12 mouse cellular contexts compared by ENCODE assay signal in the genomic region with DNA sequence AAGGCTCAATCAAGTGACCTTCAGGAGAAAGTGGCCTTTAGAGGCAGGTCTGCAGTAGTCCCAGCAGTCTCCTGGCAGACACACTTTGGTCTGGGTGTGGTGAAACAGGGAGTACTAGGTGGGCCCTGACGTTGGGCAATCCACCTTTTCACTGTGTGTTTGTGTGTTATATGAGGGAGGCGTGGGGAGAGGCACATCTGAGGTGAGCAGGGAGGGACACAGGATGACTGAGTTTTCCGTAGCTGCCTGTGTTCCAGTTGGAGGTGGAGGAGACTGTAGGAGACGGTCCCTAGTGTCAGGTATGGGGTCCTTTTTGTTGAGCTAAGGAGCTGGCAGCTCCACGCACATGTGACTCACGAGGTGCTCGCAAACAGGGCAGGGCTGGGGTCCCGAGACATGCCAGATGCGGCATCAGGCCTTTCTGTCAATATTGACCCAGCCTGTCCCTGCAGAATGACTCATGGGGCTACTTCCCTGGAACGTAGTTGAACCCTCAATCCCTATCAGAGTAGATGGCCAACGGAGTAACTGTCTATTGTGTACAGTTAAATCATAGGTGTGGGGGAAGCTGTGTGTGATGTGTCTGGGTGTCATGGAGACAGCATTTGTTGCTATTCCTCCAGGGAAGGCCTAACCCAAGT. TPM values are rescaled to one million over a fixed set of nuclear protein-coding genes. Genes with fewer than 3 reads are reported as not detected.
DNase-seq lines count a peak whose midpoint lies in the region; ATAC-seq and TF ChIP-seq lines count a peak whose summit lies in the region.
"Had no signal": no experiment of that assay in that cellular context is flagged by ENCODE, and none has a peak within 500 bp of the region (broad histone marks: within the 10 kb centered on the region; RNA-seq: fewer than 3 reads in every experiment).

No protein-coding gene starts in this region.

- H3K4me3 ChIP-seq in hindbrain, postnatal 0 days (ENCODE audit: low read length), result no peak overlapping the region
- H3K4me3 ChIP-seq in hindbrain, embryonic 11.5 days (ENCODE audit: low read depth, low read length), result no peak overlapping the region
- no peak overlapping the region for H3K4me3 ChIP-seq in intestine, postnatal 0 days (ENCODE audit: low read depth, low read length)
- H3K4me3 ChIP-seq: embryonic facial prominence, embryonic 12.5 days; heart, embryonic 12.5 days had no signal

- TF ChIP-seq CTCF in hindbrain, postnatal 0 days (IDR thresholded peaks at IDR 0.05; ENCODE audit: low read depth), result no peak
- no peak for TF ChIP-seq CTCF in intestine, postnatal 0 days (IDR thresholded peaks at IDR 0.05; ENCODE audit: low read depth)

- no peak for DNase-seq in hindbrain, postnatal 0 days (ENCODE audit: low spot score)
- no peak for DNase-seq in hindbrain, embryonic 11.5 days (ENCODE audit: low spot score)
- peak; percentile 69 for DNase-seq in urinary bladder, postnatal 14 days (ENCODE audit: low spot score)
- no peak for DNase-seq in urinary bladder, postnatal 10 days (ENCODE audit: low spot score)
- no peak for DNase-seq in layer of hippocampus, adult 9-11 months
- DNase-seq in adrenal gland, postnatal 25 days, result no peak

- H3K36me3 ChIP-seq in hindbrain, postnatal 0 days (ENCODE audit: insufficient read depth, low read length), result no peaks in the 10 kb centered on the region
- no peaks in the 10 kb centered on the region for H3K36me3 ChIP-seq in hindbrain, embryonic 11.5 days (ENCODE audit: control insufficient read depth, insufficient read depth, low read length)
- H3K36me3 ChIP-seq in intestine, postnatal 0 days (ENCODE audit: control insufficient read depth, insufficient read depth), result no peaks in the 10 kb centered on the region
- H3K36me3 ChIP-seq: embryonic facial prominence, embryonic 12.5 days; heart, embryonic 12.5 days had no signal

- 0 out of 2 replicates have a peak, but pooled peaks cover 6% of the 10 kb centered on the region for H3K4me1 ChIP-seq in hindbrain, postnatal 0 days (ENCODE audit: insufficient read depth, low read length)
- H3K4me1 ChIP-seq in hindbrain, embryonic 11.5 days (replicated peaks; ENCODE audit: control insufficient read depth, insufficient read depth, low read length), result peaks cover 2% of the 10 kb centered on the region; the same call in 1 of the 2 replicates
- H3K4me1 ChIP-seq in intestine, postnatal 0 days (replicated peaks; ENCODE audit: control insufficient read depth, insufficient read depth, low read length), result peaks cover 4% of the 10 kb centered on the region; the same call in 1 of the 2 replicates

- no peak overlapping the region for H3K4me2 ChIP-seq in hindbrain, postnatal 0 days (ENCODE audit: low read depth, low read length)
- no peak overlapping the region for H3K4me2 ChIP-seq in hindbrain, embryonic 11.5 days (replicated peaks; ENCODE audit: low read depth, low read length)
- peak overlapping the region; percentile 52 for H3K4me2 ChIP-seq in intestine, postnatal 0 days (replicated peaks; ENCODE audit: low read depth)
- H3K4me2 ChIP-seq: embryonic facial prominence, embryonic 12.5 days had no signal

- ATAC-seq in hindbrain, postnatal 0 days, result 0 out of 2 replicates have a peak, but pooled peaks have one; percentile 4
- ATAC-seq in hindbrain, embryonic 11.5 days (ENCODE audit: low FRiP score), result no peak
- peak; percentile 85 for ATAC-seq in intestine, postnatal 0 days

- H3K9me3 ChIP-seq in hindbrain, postnatal 0 days (ENCODE audit: low read length), result no peaks in the 10 kb centered on the region
- no peaks in the 10 kb centered on the region for H3K9me3 ChIP-seq in hindbrain, embryonic 11.5 days (ENCODE audit: control insufficient read depth, low read length)
- H3K9me3 ChIP-seq in intestine, postnatal 0 days (ENCODE audit: control insufficient read depth), result no peaks in the 10 kb centered on the region
- H3K9me3 ChIP-seq: embryonic facial prominence, embryonic 12.5 days; heart, embryonic 12.5 days had no signal

- no peak overlapping the region for H3K9ac ChIP-seq in hindbrain, postnatal 0 days (replicated peaks; ENCODE audit: low read length)
- H3K9ac ChIP-seq in hindbrain, embryonic 11.5 days (ENCODE audit: low read depth, low read length), result no peak overlapping the region
- H3K9ac ChIP-seq in intestine, postnatal 0 days (ENCODE audit: low read depth, low read length), result no peak overlapping the region
- H3K9ac ChIP-seq: embryonic facial prominence, embryonic 12.5 days; heart, embryonic 12.5 days had no signal

- H3K27me3 ChIP-seq in hindbrain, postnatal 0 days (ENCODE audit: insufficient read depth, low read length), result no peaks in the 10 kb centered on the region
- H3K27me3 ChIP-seq in hindbrain, embryonic 11.5 days (ENCODE audit: control insufficient read depth, insufficient read depth, low read length), result no peaks in the 10 kb centered on the region
- no peaks in the 10 kb centered on the region for H3K27me3 ChIP-seq in intestine, postnatal 0 days (replicated peaks; ENCODE audit: control insufficient read depth, insufficient read depth, low read length)

- H3K27ac ChIP-seq in hindbrain, postnatal 0 days, result no peak overlapping the region
- H3K27ac ChIP-seq in hindbrain, embryonic 11.5 days (ENCODE audit: low read depth, low read length), result no peak overlapping the region
- peak overlapping the region; percentile 57; the same call in 1 of the 2 replicates for H3K27ac ChIP-seq in intestine, postnatal 0 days (ENCODE audit: low read depth, low read length)
- H3K27ac ChIP-seq: embryonic facial prominence, embryonic 12.5 days had no signal

- 86% methylated on average over 11 of the region's 11 CpGs for WGBS in hindbrain, postnatal 0 days
- WGBS in hindbrain, embryonic 11.5 days, result 84% methylated on average over 11 of the region's 11 CpGs
- 38% methylated on average over 11 of the region's 11 CpGs for WGBS in intestine, postnatal 0 days

RNA-seq across cellular contexts. Expression of gene S100a6, which starts 2.0 kb away (rescaled TPM):
- 4.4 and 12.9 TPM in 2 replicates for total RNA-seq in hindbrain, postnatal 0 days (2014; rRNA removed)
- 53.8 and 59.0 TPM in 2 replicates for polyA plus RNA-seq in hindbrain, postnatal 0 days (2015; fragmentation: Nextera tagmentation; extraction: Ambion mirVana)
- polyA plus RNA-seq in hindbrain, embryonic 11.5 days (2014; fragmentation: Nextera tagmentation; extraction: Ambion mirVana), result 23.5 and 25.9 TPM in 2 replicates
- polyA plus RNA-seq in intestine, postnatal 0 days (2015; fragmentation: Nextera tagmentation; extraction: Ambion mirVana), result 374 and 424 TPM in 2 replicates
- total RNA-seq in adrenal gland, postnatal 25 days (2021), result 14.2 and 31.3 TPM in 2 replicates

RNA-seq across cellular contexts. Expression of gene S100a5, which starts 6.4 kb away (rescaled TPM):
- not detected in 2 replicates for total RNA-seq in hindbrain, postnatal 0 days (2014; rRNA removed)
- not detected in 2 replicates for polyA plus RNA-seq in hindbrain, postnatal 0 days (2015; fragmentation: Nextera tagmentation; extraction: Ambion mirVana)
- not detected in 2 replicates for polyA plus RNA-seq in hindbrain, embryonic 11.5 days (2014; fragmentation: Nextera tagmentation; extraction: Ambion mirVana)
- 4.1 and 5.6 TPM in 2 replicates for polyA plus RNA-seq in intestine, postnatal 0 days (2015; fragmentation: Nextera tagmentation; extraction: Ambion mirVana)
- total RNA-seq in adrenal gland, postnatal 25 days (2021), result not detected in 2 replicates
- total RNA-seq: adrenal gland, adult 18-20 months; ES-E14 had no signal
- polyA plus RNA-seq: cerebellum, adult 2 months; heart, embryonic 12.5 days had no signal

RNA-seq across cellular contexts. Expression of gene S100a4, which starts 11.2 kb away (rescaled TPM):
- total RNA-seq in hindbrain, postnatal 0 days (2014; rRNA removed), result 3.0 TPM in 1 of 2 replicates, not detected in the other
- polyA plus RNA-seq in hindbrain, postnatal 0 days (2015; fragmentation: Nextera tagmentation; extraction: Ambion mirVana), result 2.3 and 3.1 TPM in 2 replicates
- polyA plus RNA-seq in hindbrain, embryonic 11.5 days (2014; fragmentation: Nextera tagmentation; extraction: Ambion mirVana), result 0.91 and 1.4 TPM in 2 replicates
- polyA plus RNA-seq in intestine, postnatal 0 days (2015; fragmentation: Nextera tagmentation; extraction: Ambion mirVana), result 8.6 and 8.7 TPM in 2 replicates
- total RNA-seq in adrenal gland, postnatal 25 days (2021), result 7.3 and 11.2 TPM in 2 replicates

RNA-seq across cellular contexts. Expression of gene Gm42674, which starts 13.0 kb away (rescaled TPM):
- total RNA-seq in hindbrain, postnatal 0 days (2014; rRNA removed), result not detected in 2 replicates
- not detected in 2 replicates for polyA plus RNA-seq in hindbrain, postnatal 0 days (2015; fragmentation: Nextera tagmentation; extraction: Ambion mirVana)
- not detected in 2 replicates for polyA plus RNA-seq in hindbrain, embryonic 11.5 days (2014; fragmentation: Nextera tagmentation; extraction: Ambion mirVana)
- not detected in 2 replicates for polyA plus RNA-seq in intestine, postnatal 0 days (2015; fragmentation: Nextera tagmentation; extraction: Ambion mirVana)
- not detected in 2 replicates for total RNA-seq in adrenal gland, postnatal 25 days (2021)
- total RNA-seq: adrenal gland, adult 18-20 months; ES-E14 had no signal
- polyA plus RNA-seq: cerebellum, adult 2 months; embryonic facial prominence, embryonic 12.5 days; heart, embryonic 12.5 days had no signal

RNA-seq across cellular contexts. Expression of gene S100a2, which starts 24.7 kb away (rescaled TPM):
- total RNA-seq in hindbrain, postnatal 0 days (2014; rRNA removed), result not detected in 2 replicates
- polyA plus RNA-seq in hindbrain, postnatal 0 days (2015; fragmentation: Nextera tagmentation; extraction: Ambion mirVana), result not detected in 2 replicates
- not detected in 2 replicates for polyA plus RNA-seq in hindbrain, embryonic 11.5 days (2014; fragmentation: Nextera tagmentation; extraction: Ambion mirVana)
- not detected in 2 replicates for polyA plus RNA-seq in intestine, postnatal 0 days (2015; fragmentation: Nextera tagmentation; extraction: Ambion mirVana)
- total RNA-seq in adrenal gland, postnatal 25 days (2021), result not detected in 2 replicates
- total RNA-seq: adrenal gland, adult 18-20 months; ES-E14 had no signal
- polyA plus RNA-seq: cerebellum, adult 2 months; embryonic facial prominence, embryonic 12.5 days; heart, embryonic 12.5 days had no signal
